8 mouse cellular contexts compared by ENCODE assay signal in the genomic region with DNA sequence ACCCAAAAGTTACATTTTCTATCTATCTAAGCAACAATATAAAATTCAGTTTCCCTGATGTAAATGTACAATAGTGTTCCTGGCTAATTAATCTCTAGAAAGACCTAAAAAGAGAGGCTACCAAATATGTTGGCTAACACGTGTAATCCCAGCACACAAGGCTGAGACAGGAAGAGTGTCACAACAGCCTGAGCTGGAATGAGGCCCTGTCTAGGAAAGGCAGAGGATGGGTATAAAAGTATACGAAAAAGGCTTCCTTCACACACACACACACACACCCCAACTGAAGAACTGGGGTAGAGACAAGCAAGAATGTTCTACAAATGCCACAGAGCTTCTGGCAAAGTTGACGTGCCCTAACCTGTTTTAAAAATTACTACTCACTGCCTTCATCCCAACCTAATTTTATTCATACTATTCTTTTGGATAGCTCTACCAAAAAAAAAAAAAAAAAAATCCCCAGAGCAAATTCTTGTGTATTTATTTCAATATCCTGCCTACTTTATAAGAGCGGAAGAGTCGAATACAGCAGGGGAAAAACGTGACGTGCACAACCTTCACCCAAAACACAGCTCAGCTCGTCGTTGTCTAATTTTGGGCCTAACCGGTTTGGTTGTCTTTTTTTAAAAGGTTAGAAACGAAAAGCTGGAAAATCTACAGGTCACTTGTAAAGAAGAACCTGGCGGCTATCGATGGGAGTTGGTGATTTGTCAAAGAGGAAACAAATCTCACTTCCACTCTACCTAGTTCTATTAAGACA. TPM values are rescaled to one million over a fixed set of nuclear protein-coding genes. Genes with fewer than 3 reads are reported as not detected.
DNase-seq lines count a peak whose midpoint lies in the region; ATAC-seq and TF ChIP-seq lines count a peak whose summit lies in the region.

No protein-coding gene starts in this region.

- H3K4me3 ChIP-seq in lung, embryonic 14.5 days (ENCODE audit: low read depth, low read length): peak overlapping the region; percentile 73
- H3K4me3 ChIP-seq in heart, embryonic 15.5 days: peak overlapping the region; percentile 100
- peak overlapping the region; percentile 73 for H3K4me3 ChIP-seq in liver, postnatal 0 days (ENCODE audit: low read depth, low read length)

- WGBS in lung, embryonic 14.5 days: 2% methylated on average over 13 of the region's 13 CpGs
- WGBS in heart, embryonic 15.5 days: 3% methylated on average over 13 of the region's 13 CpGs
- 4% methylated on average over 13 of the region's 13 CpGs for WGBS in liver, postnatal 0 days (ENCODE audit: insufficient replicate concordance)

- TF ChIP-seq CTCF in lung, embryonic 14.5 days (IDR thresholded peaks at IDR 0.05; ENCODE audit: low read depth): no peak
- TF ChIP-seq CTCF in liver, postnatal 0 days (IDR thresholded peaks at IDR 0.05; ENCODE audit: low read depth): no peak

- ATAC-seq in lung, embryonic 14.5 days (ENCODE audit: insufficient read depth): no peak
- peak; percentile 64 for ATAC-seq in activated CD4-positive, CD25-positive, alpha-beta regulatory T cell, adult 4 months
- ATAC-seq in heart, embryonic 15.5 days (replicated peaks; ENCODE audit: insufficient number of reproducible peaks, insufficient read depth, low FRiP score, low read depth): no peak
- ATAC-seq in liver, postnatal 0 days: no peak

- peak overlapping the region; percentile 91 for H3K27ac ChIP-seq in lung, embryonic 14.5 days (ENCODE audit: low read depth)
- H3K27ac ChIP-seq in heart, embryonic 15.5 days: peak overlapping the region; percentile 98
- peak overlapping the region; percentile 99 for H3K27ac ChIP-seq in liver, postnatal 0 days (ENCODE audit: low read depth)

- H3K4me2 ChIP-seq in lung, embryonic 14.5 days: peak overlapping the region; percentile 66
- H3K4me2 ChIP-seq in heart, embryonic 15.5 days: peak overlapping the region; percentile 60
- peak overlapping the region; percentile 75 for H3K4me2 ChIP-seq in liver, postnatal 0 days (ENCODE audit: low read depth, low read length)

- H3K4me1 ChIP-seq in lung, embryonic 14.5 days (ENCODE audit: insufficient read depth): peaks cover 10% of the 10 kb centered on the region; the same call in 1 of the 2 replicates
- H3K4me1 ChIP-seq in heart, embryonic 15.5 days (replicated peaks): peaks cover 25% of the 10 kb centered on the region
- H3K4me1 ChIP-seq in liver, postnatal 0 days (ENCODE audit: insufficient read depth): peaks cover 21% of the 10 kb centered on the region

- peaks cover 7% of the 10 kb centered on the region; the same call in 1 of the 2 replicates for H3K36me3 ChIP-seq in lung, embryonic 14.5 days (ENCODE audit: insufficient read depth)
- no peaks in the 10 kb centered on the region for H3K36me3 ChIP-seq in heart, embryonic 15.5 days
- peaks cover 4% of the 10 kb centered on the region for H3K36me3 ChIP-seq in liver, postnatal 0 days (replicated peaks; ENCODE audit: insufficient read depth, low read length)

- TF ChIP-seq EP300 in liver, postnatal 0 days (IDR thresholded peaks at IDR 0.05; ENCODE audit: low read depth): no peak

- H3K9me3 ChIP-seq in lung, embryonic 14.5 days (ENCODE audit: low read depth, low read length): no peaks in the 10 kb centered on the region
- H3K9me3 ChIP-seq in heart, embryonic 15.5 days (replicated peaks): no peaks in the 10 kb centered on the region
- no peaks in the 10 kb centered on the region for H3K9me3 ChIP-seq in liver, postnatal 0 days (ENCODE audit: low read length)

- H3K9ac ChIP-seq in lung, embryonic 14.5 days: peak overlapping the region; percentile 96
- peak overlapping the region; percentile 99 for H3K9ac ChIP-seq in heart, embryonic 15.5 days
- H3K9ac ChIP-seq in liver, postnatal 0 days (replicated peaks): peak overlapping the region; percentile 88

- peak; percentile 50 for DNase-seq in lung, embryonic 14.5 days
- DNase-seq in lung, postnatal 14 days: no peak
- DNase-seq in liver, postnatal 0 days: no peak
- no peak for DNase-seq in cerebellum, adult 18-20 months
- DNase-seq in left cerebral cortex, adult 11 months (ENCODE audit: low spot score): no peak
- DNase-seq in yolk sac, embryonic 10.5 days (ENCODE audit: low spot score): no peak

- no peaks in the 10 kb centered on the region for H3K27me3 ChIP-seq in lung, embryonic 14.5 days (ENCODE audit: insufficient read depth, low read length)
- H3K27me3 ChIP-seq in heart, embryonic 15.5 days: no peaks in the 10 kb centered on the region
- no peaks in the 10 kb centered on the region for H3K27me3 ChIP-seq in liver, postnatal 0 days (ENCODE audit: insufficient read depth, low read length)

RNA-seq across cellular contexts. Expression of a gene that starts 1.3 kb away (rescaled TPM):
- 38.2 and 39.8 TPM in 2 replicates for polyA plus RNA-seq in lung, embryonic 14.5 days (2014; fragmentation: Nextera tagmentation; extraction: Ambion mirVana)
- polyA plus RNA-seq in activated CD4-positive, CD25-positive, alpha-beta regulatory T cell, adult 4 months (2017; shearing (Covaris generic)): 10 to 100 TPM; 67.6 to 72.8 TPM
- polyA plus RNA-seq in heart, embryonic 15.5 days (2015; fragmentation: Nextera tagmentation; extraction: Ambion mirVana): 21.8 and 23.8 TPM in 2 replicates
- 9.1 and 10.3 TPM in 2 replicates for polyA plus RNA-seq in liver, postnatal 0 days (2015; fragmentation: Nextera tagmentation; extraction: Ambion mirVana)

RNA-seq across cellular contexts. Expression of a gene that starts 21.7 kb away (rescaled TPM):
- polyA plus RNA-seq in lung, embryonic 14.5 days (2014; fragmentation: Nextera tagmentation; extraction: Ambion mirVana): 105 and 111 TPM in 2 replicates
- 100 to 1,000 TPM; 138 to 151 TPM for polyA plus RNA-seq in activated CD4-positive, CD25-positive, alpha-beta regulatory T cell, adult 4 months (2017; shearing (Covaris generic))
- polyA plus RNA-seq in heart, embryonic 15.5 days (2015; fragmentation: Nextera tagmentation; extraction: Ambion mirVana): 60.1 and 64.3 TPM in 2 replicates
- polyA plus RNA-seq in liver, postnatal 0 days (2015; fragmentation: Nextera tagmentation; extraction: Ambion mirVana): 65.3 and 66.6 TPM in 2 replicates

RNA-seq across cellular contexts. Expression of a gene that starts 21.8 kb away (rescaled TPM):
- polyA plus RNA-seq in lung, embryonic 14.5 days (2014; fragmentation: Nextera tagmentation; extraction: Ambion mirVana): 29.0 and 33.9 TPM in 2 replicates
- 10 to 100 TPM; 35.3 to 39.2 TPM for polyA plus RNA-seq in activated CD4-positive, CD25-positive, alpha-beta regulatory T cell, adult 4 months (2017; shearing (Covaris generic))
- 19.1 and 19.2 TPM in 2 replicates for polyA plus RNA-seq in heart, embryonic 15.5 days (2015; fragmentation: Nextera tagmentation; extraction: Ambion mirVana)
- 5.3 and 5.4 TPM in 2 replicates for polyA plus RNA-seq in liver, postnatal 0 days (2015; fragmentation: Nextera tagmentation; extraction: Ambion mirVana)
